Mouse (Mus musculus) heart, postnatal 0 days (tissue): ENCODE data around the gene Bub1.

Source experiments
- CTCF ChIP-seq: IDR thresholded peaks from 2 replicates; pipeline ENCODE4 v1.5.1; 2016; ENCODE audit warnings: antibody characterized with exemption, control low read depth, low read depth
- EP300 ChIP-seq: IDR thresholded peaks from 2 replicates; pipeline ENCODE4 v1.6.1; 2016; ENCODE audit warnings: antibody characterized with exemption, low read depth

DNA sequence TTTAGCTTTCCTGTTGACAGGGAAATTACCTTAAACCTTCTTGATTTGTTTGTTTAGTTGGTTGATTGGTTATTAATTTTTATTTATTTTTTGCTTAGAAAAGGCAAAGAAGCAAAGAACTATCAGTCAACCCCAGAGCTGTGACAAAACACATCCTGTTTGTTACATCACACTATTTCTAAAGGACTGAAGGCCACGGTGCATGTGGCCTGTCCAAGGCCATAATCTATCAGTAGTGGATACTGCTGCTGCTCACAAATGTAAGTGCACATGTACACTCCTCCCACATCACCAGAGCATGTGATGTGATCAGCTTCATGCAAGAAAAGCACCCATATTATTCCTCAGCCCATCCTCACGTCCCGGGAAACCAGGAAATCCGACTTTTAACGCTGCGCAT is 71.7 kb downstream of the Bub1 start:
- no peak for TF ChIP-seq CTCF
- no peak for TF ChIP-seq EP300
